Mouse (Mus musculus): ENCODE measurements around the gene Herc4. TPM values are rescaled to one million over a fixed set of nuclear protein-coding genes. Genes with fewer than 3 reads are reported as not detected.
A peak's percentile ranks its signal among the peaks of the same experiment; 100 is the strongest.

Gene Herc4
- polyA plus RNA-seq, 1 experiment from 2014 or later = 40.8 TPM

DNA sequence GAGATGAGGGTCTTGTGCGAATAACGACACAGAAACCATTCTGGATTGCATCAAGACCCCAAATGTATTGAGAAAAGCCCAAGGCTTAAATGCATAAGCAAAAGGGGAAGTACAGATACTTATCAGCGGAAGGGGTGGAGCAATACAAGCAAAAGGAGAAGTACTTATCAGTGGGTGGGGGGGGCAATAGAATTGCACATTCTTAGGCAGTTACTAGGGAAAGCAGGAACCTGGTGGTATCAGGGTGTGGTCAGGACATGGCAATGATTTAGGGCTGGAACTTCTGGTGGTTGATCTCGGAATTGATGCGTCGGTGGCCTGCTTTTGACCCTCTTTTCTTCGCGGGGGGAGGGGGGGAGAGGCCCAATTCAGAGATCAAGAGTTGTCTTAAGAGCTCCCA is 7.7 kb upstream of the Herc4 start:
- H3K4me1 ChIP-seq = no peaks in the 10 kb centered on the region
- ATAC-seq (ENCODE audit: insufficient number of reproducible peaks, insufficient read depth, low FRiP score, low TSS enrichment, low read depth) = no peak

DNA sequence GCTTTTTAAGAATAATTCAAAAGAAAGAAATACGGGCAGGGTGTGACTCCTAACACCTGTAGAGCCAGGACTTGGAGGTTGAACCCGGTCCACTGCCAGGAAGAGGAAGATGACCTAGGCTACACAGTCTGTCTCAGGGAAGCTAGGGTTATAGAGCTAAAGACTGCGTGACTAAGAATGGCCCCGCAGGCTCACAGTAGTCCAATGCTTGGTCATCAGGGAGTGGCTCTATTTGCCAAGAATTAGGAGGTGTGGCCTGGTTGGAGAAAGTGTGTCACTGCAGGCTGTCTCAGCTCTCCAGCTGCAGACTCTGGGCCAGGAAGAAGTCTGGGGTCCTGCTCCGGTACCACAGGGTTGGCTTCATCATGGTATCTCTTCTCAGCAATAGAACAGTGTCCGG is 6.9 kb upstream of the Herc4 start:
- H3K4me2 ChIP-seq = no peak overlapping the region
- ATAC-seq (ENCODE audit: insufficient number of reproducible peaks, insufficient read depth, low FRiP score, low TSS enrichment, low read depth) = peak; percentile 52; the same call in 1 of the 2 replicates
- no peaks in the 10 kb centered on the region for H3K36me3 ChIP-seq
- H3K27me3 ChIP-seq = no peaks in the 10 kb centered on the region
- H3K4me1 ChIP-seq = no peaks in the 10 kb centered on the region
- no peak overlapping the region for H3K27ac ChIP-seq
- no peak overlapping the region for H3K4me3 ChIP-seq
- no peak overlapping the region for H3K9ac ChIP-seq
- H3K9me3 ChIP-seq = no peaks in the 10 kb centered on the region
- WGBS = 91% methylated on average over 6 of the region's 6 CpGs

More for the DNA sequence above, 7.7 kb upstream of the Herc4 start:
- H3K4me2 ChIP-seq = no peak overlapping the region
- H3K4me3 ChIP-seq = no peak overlapping the region
- no peaks in the 10 kb centered on the region for H3K36me3 ChIP-seq
- no peak overlapping the region for H3K27ac ChIP-seq
- H3K27me3 ChIP-seq = no peaks in the 10 kb centered on the region
- WGBS = 89% methylated on average over 8 of the region's 8 CpGs
- H3K9ac ChIP-seq = no peak overlapping the region
- no peaks in the 10 kb centered on the region for H3K9me3 ChIP-seq

DNA sequence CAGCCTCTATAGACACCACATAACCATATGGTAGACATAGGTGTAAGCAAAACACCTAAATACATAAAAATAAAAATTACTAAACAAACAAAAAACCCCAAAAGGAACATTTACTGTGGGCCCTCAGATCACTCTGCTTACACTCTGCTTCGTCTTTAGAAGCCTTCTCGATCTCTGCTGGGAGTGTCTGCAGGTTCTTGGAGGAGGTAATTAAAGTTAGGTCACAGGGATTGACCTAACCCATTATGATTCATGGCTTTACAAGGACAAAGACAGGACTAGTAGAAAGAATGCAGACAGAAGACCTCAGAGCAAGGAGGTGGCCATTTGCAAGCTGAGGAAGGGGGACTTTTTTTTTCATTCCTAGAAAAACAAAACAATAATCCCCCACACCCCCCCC is 6.4 kb upstream of the Herc4 start:
- Histone ChIP-seq H3K36me3 (no peaks in the 10 kb centered on the region), H3K27me3 (no peaks in the 10 kb centered on the region), H3K27ac (no peak overlapping the region), H3K4me3 (no peak overlapping the region), H3K9ac (no peak overlapping the region), H3K4me1 (peaks cover under 1% of the 10 kb centered on the region; the same call in 1 of the 2 replicates), H3K4me2 (no peak overlapping the region), H3K9me3 (no peaks in the 10 kb centered on the region)
- ATAC-seq (ENCODE audit: insufficient number of reproducible peaks, insufficient read depth, low FRiP score, low TSS enrichment, low read depth) = no peak
- WGBS = 68% methylated on average over 2 of the region's 2 CpGs

DNA sequence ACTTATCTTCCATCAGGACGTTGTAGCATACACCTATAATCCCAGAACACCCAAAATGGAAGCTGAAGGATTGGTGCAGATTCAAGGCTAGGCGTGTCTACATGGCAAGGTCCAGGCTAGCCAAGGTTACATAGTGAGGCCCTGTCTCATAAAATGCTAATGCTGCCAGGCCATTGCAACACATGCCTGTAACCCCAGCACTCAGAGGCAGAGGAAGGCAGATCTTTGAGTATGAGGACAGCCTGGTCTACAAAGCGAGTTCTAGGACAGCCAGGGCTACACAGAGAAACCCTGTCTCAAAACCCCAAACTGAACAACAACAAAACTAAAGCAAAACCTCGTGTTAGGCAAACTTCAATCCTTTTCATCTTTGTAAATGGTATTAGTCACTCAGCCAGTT is 5.5 kb upstream of the Herc4 start:
- ATAC-seq (ENCODE audit: insufficient number of reproducible peaks, insufficient read depth, low FRiP score, low TSS enrichment, low read depth) = no peak
- Histone ChIP-seq H3K36me3 (no peaks in the 10 kb centered on the region), H3K9me3 (no peaks in the 10 kb centered on the region), H3K27me3 (no peaks in the 10 kb centered on the region), H3K4me3 (no peak overlapping the region), H3K27ac (no peak overlapping the region), H3K4me2 (no peak overlapping the region), H3K9ac (no peak overlapping the region), H3K4me1 (peaks cover 8% of the 10 kb centered on the region)
- 72% methylated on average over 4 of the region's 4 CpGs for WGBS

DNA sequence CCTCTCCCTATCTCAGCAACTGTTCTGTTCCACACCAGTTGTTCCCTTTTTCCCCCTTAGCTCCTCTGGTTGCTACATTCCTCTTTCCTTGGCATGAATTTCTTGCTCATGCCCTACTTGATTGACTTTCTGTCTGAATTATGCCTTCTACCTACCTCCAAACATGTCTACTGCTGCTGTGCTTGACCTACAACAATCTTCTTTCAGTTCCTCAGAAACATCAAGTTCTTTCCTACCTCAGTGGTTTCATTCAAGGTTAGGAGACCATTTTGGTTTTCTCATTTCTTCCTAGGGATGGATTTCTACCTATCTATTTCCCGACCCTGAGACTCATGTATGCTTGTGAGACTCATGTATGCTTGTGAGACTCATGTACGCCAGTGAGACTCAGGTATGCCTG is 3.8 kb upstream of the Herc4 start:
- no peak overlapping the region for H3K9ac ChIP-seq
- no peak overlapping the region for H3K4me2 ChIP-seq
- no peak for ATAC-seq (ENCODE audit: insufficient number of reproducible peaks, insufficient read depth, low FRiP score, low TSS enrichment, low read depth)
- H3K4me3 ChIP-seq = no peak overlapping the region
- H3K27ac ChIP-seq = no peak overlapping the region
- H3K27me3 ChIP-seq = no peaks in the 10 kb centered on the region
- peaks cover 8% of the 10 kb centered on the region for H3K4me1 ChIP-seq
- H3K36me3 ChIP-seq = no peaks in the 10 kb centered on the region
- H3K9me3 ChIP-seq = no peaks in the 10 kb centered on the region
- 85% methylated on average over 2 of the region's 2 CpGs for WGBS

DNA sequence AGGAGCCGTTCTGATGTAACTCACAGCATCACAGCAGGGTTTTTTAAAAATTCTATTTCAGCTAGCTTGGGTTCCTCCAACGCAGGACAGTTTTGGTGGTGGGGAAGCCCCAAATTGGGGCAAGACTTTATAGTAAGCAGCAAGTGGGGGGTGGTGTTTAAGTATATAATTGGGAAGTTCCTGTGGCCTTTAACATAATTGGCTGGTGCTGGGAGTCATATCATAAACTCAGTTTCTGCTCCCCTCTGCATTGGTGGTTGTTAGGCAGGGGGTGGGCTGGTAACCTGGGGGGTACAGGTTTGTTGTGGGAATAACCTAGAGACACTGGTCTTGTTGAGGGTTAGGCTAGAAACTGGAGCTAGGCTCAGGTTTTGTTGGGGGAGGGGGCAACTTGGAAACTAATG is 2.7 kb upstream of the Herc4 start:
- ATAC-seq (ENCODE audit: insufficient number of reproducible peaks, insufficient read depth, low FRiP score, low TSS enrichment, low read depth) = no peak
- Histone ChIP-seq H3K36me3 (no peaks in the 10 kb centered on the region), H3K9ac (no peak overlapping the region), H3K9me3 (no peaks in the 10 kb centered on the region), H3K4me2 (no peak overlapping the region), H3K4me1 (peaks cover 11% of the 10 kb centered on the region), H3K27me3 (no peaks in the 10 kb centered on the region), H3K4me3 (no peak overlapping the region), H3K27ac (no peak overlapping the region)
- 71% methylated on average over 2 of the region's 2 CpGs for WGBS

DNA sequence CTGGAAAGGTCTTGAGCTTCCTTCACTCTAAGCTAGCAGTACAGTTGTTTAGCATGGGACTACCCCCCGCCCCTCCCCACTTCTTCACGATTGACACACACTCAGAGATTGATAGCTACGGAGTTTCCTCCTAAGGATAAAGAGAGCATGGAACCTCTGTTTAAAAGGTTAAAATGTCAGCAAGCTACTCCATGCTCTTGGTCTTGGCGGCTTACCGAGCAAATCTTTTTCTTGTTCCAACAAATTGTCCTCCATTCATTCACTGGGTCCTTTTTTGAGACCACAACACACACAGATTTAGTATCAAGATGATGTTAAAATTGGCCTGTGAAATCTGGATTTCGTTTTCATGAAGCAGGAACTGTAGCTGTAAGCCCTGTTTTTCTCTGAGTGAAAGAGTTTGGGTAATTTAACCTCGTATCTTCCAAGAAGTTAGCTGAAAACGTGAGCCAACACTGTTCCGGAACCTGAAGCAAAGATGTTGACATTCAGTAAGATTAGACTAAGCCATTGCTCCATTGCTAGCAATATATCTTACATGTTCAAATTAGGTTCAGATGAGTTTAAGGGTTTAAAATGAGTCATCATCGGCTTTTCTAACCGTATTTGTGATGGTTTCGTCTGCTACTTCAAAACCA is 693 bp upstream of the Herc4 start:
- H3K4me2 ChIP-seq = peak overlapping the region; percentile 63
- H3K27ac ChIP-seq = peak overlapping the region; percentile 39
- WGBS = 21% methylated on average over 12 of the region's 12 CpGs
- peak overlapping the region; percentile 61 for H3K9ac ChIP-seq
- no peaks in the 10 kb centered on the region for H3K9me3 ChIP-seq
- H3K36me3 ChIP-seq = no peaks in the 10 kb centered on the region
- peak overlapping the region; percentile 95 for H3K4me3 ChIP-seq
- ATAC-seq (ENCODE audit: insufficient number of reproducible peaks, insufficient read depth, low FRiP score, low TSS enrichment, low read depth) = no peak
- H3K27me3 ChIP-seq = no peaks in the 10 kb centered on the region
- peaks cover 11% of the 10 kb centered on the region for H3K4me1 ChIP-seq

DNA sequence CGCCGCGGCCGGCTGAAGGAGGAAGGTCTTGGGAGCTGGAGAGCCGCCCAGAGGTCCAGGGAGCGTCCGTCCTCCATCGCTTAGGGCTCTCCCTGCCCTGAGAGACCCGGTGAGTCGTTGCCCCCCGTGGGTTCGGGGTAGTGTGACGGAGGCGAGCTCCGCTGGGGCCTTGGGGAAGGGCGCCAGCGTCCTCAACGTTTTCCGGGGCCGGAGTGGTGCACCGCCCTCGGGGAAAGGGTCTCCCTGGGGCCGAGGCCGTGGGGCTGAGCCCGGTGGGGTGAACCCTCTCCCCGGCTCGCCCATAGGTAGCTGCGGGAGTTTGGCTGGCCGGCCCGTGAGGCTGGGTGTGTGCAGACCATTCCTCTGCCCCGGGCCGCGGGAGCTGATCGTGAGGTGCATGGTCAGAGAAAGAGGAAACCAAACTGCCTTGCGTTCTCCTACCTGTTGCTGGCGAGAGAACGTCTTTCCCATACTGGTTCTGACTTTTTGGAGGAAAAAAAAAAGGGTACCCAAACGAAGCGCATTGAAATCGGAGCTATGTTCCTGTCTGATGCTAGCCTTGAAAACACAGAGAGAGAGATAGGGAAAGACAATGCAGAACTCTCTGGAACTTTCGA is 553 bp downstream of the Herc4 start:
- H3K4me3 ChIP-seq = peak overlapping the region; percentile 95
- ATAC-seq (ENCODE audit: insufficient number of reproducible peaks, insufficient read depth, low FRiP score, low TSS enrichment, low read depth) = peak; percentile 71
- H3K27me3 ChIP-seq = no peaks in the 10 kb centered on the region
- no peaks in the 10 kb centered on the region for H3K36me3 ChIP-seq
- peak overlapping the region; percentile 63 for H3K4me2 ChIP-seq
- H3K27ac ChIP-seq = peak overlapping the region; percentile 97
- peak overlapping the region; percentile 96 for H3K9ac ChIP-seq
- no peaks in the 10 kb centered on the region for H3K9me3 ChIP-seq
- WGBS = under 1% methylated on average over 41 of the region's 41 CpGs
- H3K4me1 ChIP-seq = peaks cover 11% of the 10 kb centered on the region

DNA sequence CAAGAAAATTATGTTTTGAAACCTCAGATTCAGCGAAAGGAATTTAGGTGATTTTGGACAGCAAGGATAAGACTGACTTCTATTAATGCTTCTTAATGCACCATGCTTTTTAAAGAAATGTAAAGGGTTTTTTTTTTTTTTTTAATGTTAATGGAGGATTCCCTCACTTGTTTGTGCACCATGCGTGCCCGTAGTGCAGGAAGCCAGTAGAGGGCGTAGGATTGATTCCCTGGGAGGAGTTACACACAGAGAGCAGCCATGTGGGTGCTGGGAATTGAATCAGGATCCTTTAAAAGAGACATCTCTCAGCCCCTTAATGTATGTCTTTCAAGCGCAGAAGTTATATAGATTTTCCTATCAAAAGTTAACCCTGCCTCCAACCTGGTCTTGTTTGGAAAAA is 1.1 kb downstream of the Herc4 start:
- 17% methylated on average over 5 of the region's 5 CpGs for WGBS
- peak overlapping the region; percentile 97; the same call in 1 of the 2 replicates for H3K27ac ChIP-seq

DNA sequence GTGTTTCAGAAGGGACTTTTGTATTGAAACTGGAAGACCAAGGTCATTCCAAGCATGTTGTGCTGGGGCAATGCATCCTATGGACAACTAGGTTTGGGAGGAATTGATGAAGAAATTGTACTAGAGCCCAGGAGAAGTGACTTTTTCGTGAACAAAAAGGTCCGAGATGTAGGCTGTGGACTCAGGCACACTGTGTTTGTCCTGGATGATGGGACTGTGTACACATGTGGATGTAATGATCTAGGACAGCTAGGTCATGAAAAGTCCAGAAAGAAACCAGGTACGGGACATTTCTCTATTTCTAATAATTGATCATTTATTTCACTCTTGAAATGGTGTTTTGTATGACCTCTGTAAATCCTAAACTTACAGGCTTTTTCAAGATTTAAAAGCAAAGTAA is 2.2 kb downstream of the Herc4 start:
- Histone ChIP-seq H3K4me3 (no peak overlapping the region), H3K27ac (no peak overlapping the region), H3K9me3 (no peaks in the 10 kb centered on the region), H3K4me1 (peaks cover 11% of the 10 kb centered on the region), H3K27me3 (no peaks in the 10 kb centered on the region), H3K36me3 (peaks cover 13% of the 10 kb centered on the region), H3K4me2 (no peak overlapping the region), H3K9ac (no peak overlapping the region)
- ATAC-seq (ENCODE audit: insufficient number of reproducible peaks, insufficient read depth, low FRiP score, low TSS enrichment, low read depth) = no peak
- 92% methylated on average over 3 of the region's 3 CpGs for WGBS

More for the DNA sequence above, 1.1 kb downstream of the Herc4 start:
- Histone ChIP-seq H3K36me3 (peaks cover 2% of the 10 kb centered on the region; the same call in 1 of the 2 replicates), H3K27me3 (no peaks in the 10 kb centered on the region), H3K9me3 (no peaks in the 10 kb centered on the region), H3K4me1 (peaks cover 11% of the 10 kb centered on the region), H3K9ac (peak overlapping the region; percentile 96), H3K4me2 (peak overlapping the region; percentile 63), H3K4me3 (peak overlapping the region; percentile 95)
- no peak for ATAC-seq (ENCODE audit: insufficient number of reproducible peaks, insufficient read depth, low FRiP score, low TSS enrichment, low read depth)

DNA sequence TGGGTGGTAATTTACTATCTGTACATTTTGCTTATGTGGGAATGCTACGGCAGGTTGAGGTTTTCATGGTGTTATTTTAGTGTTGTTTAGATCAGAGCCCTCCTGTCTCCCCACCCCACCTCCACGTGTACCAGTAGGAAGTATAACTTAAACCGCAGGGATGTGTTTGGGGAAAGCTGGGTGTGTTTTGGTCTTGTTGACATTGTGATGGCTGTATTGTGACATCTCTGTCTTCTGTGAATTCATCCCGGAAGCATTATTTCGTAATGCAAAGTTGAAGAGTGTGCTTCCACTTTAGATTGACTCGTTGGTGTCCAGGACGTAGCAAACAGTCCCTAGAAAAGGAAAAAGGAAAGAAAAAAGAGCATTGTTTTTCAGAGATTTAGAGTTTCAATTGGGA is 3.8 kb downstream of the Herc4 start:
- Histone ChIP-seq H3K4me1 (peaks cover 8% of the 10 kb centered on the region), H3K27me3 (no peaks in the 10 kb centered on the region), H3K4me3 (no peak overlapping the region), H3K9ac (no peak overlapping the region), H3K9me3 (no peaks in the 10 kb centered on the region), H3K4me2 (no peak overlapping the region), H3K27ac (no peak overlapping the region), H3K36me3 (peaks cover 16% of the 10 kb centered on the region)
- ATAC-seq (ENCODE audit: insufficient number of reproducible peaks, insufficient read depth, low FRiP score, low TSS enrichment, low read depth) = no peak
- 80% methylated on average over 7 of the region's 7 CpGs for WGBS

DNA sequence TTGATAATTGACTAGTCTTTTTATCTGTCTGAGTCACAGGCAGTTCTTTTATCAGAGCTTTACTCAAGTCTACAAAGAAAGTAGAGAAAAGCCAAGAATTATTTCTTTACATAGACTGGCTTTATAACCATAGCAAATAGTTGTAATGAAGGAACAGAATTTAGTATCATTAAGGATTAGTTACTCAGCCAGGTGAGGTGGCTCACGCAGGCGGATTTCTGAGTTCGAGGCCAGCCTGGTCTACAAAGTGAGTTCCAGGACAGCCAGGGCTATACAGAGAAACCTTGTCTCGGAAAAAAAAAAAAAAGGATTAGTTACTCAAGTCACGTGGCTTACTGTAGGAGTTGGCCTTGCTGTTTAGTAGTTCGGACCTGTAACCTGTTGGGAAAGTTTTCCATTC is 4.8 kb downstream of the Herc4 start:
- H3K9me3 ChIP-seq = no peaks in the 10 kb centered on the region
- H3K27ac ChIP-seq = no peak overlapping the region
- H3K4me2 ChIP-seq = no peak overlapping the region
- H3K36me3 ChIP-seq = peaks cover 24% of the 10 kb centered on the region
- H3K9ac ChIP-seq = no peak overlapping the region
- 90% methylated on average over 6 of the region's 6 CpGs for WGBS
- peaks cover 3% of the 10 kb centered on the region for H3K4me1 ChIP-seq
- no peak for ATAC-seq (ENCODE audit: insufficient number of reproducible peaks, insufficient read depth, low FRiP score, low TSS enrichment, low read depth)
- no peak overlapping the region for H3K4me3 ChIP-seq
- H3K27me3 ChIP-seq = no peaks in the 10 kb centered on the region
